Mouse (Mus musculus): ENCODE measurements around the gene Papolg. TPM values are rescaled to one million over a fixed set of nuclear protein-coding genes. Genes with fewer than 3 reads are reported as not detected.
"Not testable (repeated sequence)": the region's sequence is repeated elsewhere in the genome, so short reads cannot be mapped to it uniquely, and the experiment has no call there.

The Papolg gene
- 26.8 and 28.0 TPM in 2 replicates for polyA plus RNA-seq (2015; fragmentation: Nextera tagmentation; extraction: Ambion mirVana)

DNA sequence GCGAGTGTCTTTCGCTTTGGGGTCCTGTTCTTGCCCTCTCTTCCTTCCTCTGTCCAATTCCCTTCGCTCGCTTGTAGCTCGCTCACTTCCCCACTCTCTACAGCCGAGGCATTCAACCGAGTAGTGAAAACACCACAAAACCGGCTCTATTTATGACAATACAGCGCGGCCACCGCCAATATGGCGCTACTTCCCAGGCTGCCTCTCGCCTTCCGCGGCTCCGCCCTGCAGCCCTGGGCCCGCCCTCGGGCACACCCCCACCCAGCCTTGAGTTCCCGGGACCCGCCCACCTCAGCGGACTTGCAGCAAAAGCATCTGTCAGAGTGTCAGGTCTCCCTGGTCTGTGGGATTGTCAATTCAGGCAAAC, at the start of gene Papolg:
Gene Papolg (minus strand): TSS at position 194 of the 367 bp plus-strand sequence.
- ATAC-seq: peak; percentile 99
- no peaks in the 10 kb centered on the region for H3K27me3 ChIP-seq
- peaks cover 17% of the 10 kb centered on the region for H3K4me1 ChIP-seq (replicated peaks)
- H3K27ac ChIP-seq: peak within 1 kb of the TSS; percentile 97
- peak within 1 kb of the TSS; percentile 97 for H3K9ac ChIP-seq (replicated peaks)
- no peaks in the 10 kb centered on the region for H3K9me3 ChIP-seq
- H3K4me2 ChIP-seq (replicated peaks): peak within 1 kb of the TSS; percentile 75
- peak within 1 kb of the TSS; percentile 94 for H3K4me3 ChIP-seq (replicated peaks)
- under 1% methylated on average over 21 of the region's 21 CpGs for WGBS
- H3K36me3 ChIP-seq: peaks cover 7% of the 10 kb centered on the region

DNA sequence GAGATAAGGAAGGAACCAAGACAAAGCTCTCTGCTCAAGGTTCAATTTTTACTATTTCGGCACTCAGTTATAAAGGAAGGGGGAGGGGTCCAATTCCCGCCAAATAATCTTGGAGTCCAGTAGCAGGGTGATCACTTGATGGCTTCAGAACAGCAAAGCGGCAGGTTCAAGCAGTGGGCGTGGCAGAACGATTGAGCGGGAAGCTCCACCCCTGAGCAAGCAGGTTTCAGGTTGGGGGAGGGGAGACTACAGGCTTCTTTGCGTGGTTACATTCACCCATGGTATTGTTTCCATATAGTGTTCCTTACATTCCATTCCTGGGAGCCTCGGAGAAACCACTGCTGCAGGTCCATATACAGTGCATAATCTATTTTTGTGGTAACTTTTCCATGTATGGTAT, 33.1 kb upstream of the Papolg start:
- H3K9ac ChIP-seq (replicated peaks); ATAC-seq; H3K4me3 ChIP-seq (replicated peaks); H3K4me1 ChIP-seq (replicated peaks); H3K36me3 ChIP-seq; H3K9me3 ChIP-seq; H3K27me3 ChIP-seq; H3K27ac ChIP-seq: not testable (repeated sequence)
- H3K4me2 ChIP-seq (replicated peaks): 0 out of 2 replicates have a peak overlapping the region, but pooled peaks have one; percentile 8
- WGBS: 34% methylated on average over 8 of the region's 8 CpGs

DNA sequence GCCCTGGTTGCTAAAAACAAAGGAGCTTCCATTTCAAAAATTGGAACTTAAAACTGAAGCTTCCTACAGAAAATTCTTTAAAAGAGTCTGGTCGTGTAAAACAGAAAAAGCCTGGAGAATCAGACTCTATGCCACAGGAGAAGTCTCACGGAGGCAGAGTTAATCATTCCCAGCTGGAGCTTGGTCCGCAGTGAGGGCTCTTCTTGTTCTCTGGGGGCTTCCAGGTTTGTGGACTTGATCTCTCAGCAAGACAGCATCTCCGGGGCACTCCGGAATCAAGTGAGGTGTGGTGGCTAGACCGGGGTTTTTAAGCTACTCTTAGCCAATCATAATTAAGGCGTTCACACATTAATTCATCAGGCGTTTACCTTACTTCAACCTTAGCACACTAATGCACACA, 32.6 kb upstream of the Papolg start:
- H3K4me3 ChIP-seq (replicated peaks): no peak overlapping the region
- no peak for ATAC-seq

DNA sequence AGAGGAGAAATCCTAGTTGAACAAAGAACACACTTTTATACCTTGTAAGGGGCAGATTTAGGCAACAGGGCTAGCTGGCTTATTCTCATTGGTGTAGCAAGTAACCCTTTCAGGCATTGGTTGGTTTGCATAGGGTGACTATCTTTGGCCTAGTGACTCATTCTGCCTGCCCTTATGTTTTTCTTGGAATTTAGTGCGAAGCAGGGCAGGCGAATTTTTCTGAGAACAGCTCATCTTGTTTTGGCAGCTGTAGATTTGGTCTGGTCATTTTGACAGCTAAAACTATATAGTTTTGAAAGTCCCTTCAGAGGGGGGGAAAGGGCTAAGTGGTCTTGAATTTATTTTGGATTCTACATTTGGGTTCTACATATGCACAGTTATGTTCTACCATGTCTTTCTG, 18.8 kb upstream of the Papolg start:
- not testable (repeated sequence) for ATAC-seq; H3K36me3 ChIP-seq; H3K27me3 ChIP-seq; H3K9ac ChIP-seq (replicated peaks); H3K4me1 ChIP-seq (replicated peaks); H3K4me3 ChIP-seq (replicated peaks); H3K9me3 ChIP-seq; H3K27ac ChIP-seq; H3K4me2 ChIP-seq (replicated peaks)
- 83% methylated on average over 2 of the region's 2 CpGs for WGBS

More for the DNA sequence above, 32.6 kb upstream of the Papolg start:
- H3K9ac ChIP-seq (replicated peaks): no peak overlapping the region
- no peaks in the 10 kb centered on the region for H3K27me3 ChIP-seq
- no peaks in the 10 kb centered on the region for H3K4me1 ChIP-seq (replicated peaks)
- H3K4me2 ChIP-seq (replicated peaks): no peak overlapping the region
- no peaks in the 10 kb centered on the region for H3K9me3 ChIP-seq
- WGBS: 45% methylated on average over 8 of the region's 8 CpGs
- H3K36me3 ChIP-seq: no peaks in the 10 kb centered on the region
- H3K27ac ChIP-seq: no peak overlapping the region

DNA sequence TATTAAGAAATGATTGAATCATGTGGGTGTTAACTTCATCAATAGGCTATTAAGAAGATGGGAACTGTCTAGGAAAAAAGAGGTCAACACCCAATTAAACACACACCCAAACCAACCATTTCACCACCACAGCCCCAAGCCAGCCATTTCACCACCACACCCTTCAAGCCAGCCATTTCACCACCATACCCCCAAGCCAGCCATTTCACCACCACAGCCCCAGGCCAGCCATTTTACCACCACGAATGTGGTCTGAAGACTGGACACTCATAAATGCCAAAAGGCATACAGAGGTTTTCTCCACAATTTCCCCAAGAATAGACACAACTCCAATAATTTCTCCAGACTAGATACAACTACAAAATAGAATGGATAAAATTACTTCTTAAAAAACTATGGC, 8.9 kb upstream of the Papolg start:
- H3K9ac ChIP-seq (replicated peaks): no peak overlapping the region
- 80% methylated on average over 1 of the region's 1 CpGs for WGBS

DNA sequence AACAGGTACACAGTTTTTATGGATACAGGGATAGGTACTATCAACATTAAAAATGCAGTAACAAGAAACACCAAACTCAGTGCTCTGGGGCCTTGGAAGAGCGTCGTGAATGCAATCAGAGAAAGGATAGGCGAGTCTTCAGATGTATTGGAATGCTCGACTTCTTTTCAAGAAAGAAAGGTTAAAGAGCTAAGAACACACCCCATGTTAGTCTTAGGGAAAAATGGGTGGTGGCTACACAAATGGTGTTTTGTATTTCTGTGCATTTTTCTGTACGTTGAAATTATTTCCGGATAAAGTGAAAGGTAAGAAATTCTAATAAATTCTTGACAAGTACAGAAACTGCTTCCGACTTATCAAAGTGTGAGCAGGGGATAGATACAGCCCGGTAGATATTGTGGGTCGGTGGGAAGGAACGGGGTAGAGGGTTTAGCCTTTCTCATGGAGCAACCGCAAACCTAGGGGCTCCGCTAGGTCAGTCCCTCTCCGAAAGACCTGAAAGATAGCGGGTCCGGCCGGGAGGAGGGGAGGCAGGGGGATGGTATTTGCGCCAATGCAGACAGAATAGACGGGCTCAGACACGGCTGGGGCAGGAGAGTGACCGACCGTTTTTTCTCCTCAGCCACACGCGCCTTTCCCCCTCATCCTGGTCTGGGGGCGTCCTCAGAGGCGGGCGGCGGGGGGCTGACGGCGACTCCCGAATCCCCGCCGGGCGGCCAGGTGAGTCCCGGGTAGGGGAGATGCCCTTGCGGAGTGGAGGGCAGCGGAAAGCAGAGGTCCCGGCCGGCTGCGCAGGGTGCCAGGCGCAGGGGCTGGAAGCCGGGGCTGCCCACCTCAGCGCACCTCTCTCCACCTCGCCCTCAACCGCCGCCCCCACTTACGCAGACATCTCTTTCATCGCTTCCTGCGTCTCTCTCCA, 653 bp downstream of the Papolg start:
- Histone ChIP-seq H3K9me3 (no peaks in the 10 kb centered on the region), H3K4me2 (replicated peaks) (peak overlapping the region; percentile 75), H3K4me1 (replicated peaks) (peaks cover 17% of the 10 kb centered on the region), H3K27me3 (no peaks in the 10 kb centered on the region), H3K36me3 (peaks cover 10% of the 10 kb centered on the region), H3K27ac (peak overlapping the region; percentile 97), H3K9ac (replicated peaks) (peak overlapping the region; percentile 97), H3K4me3 (replicated peaks) (peak overlapping the region; percentile 94)
- peak; percentile 93 for ATAC-seq
- under 1% methylated on average over 43 of the region's 48 CpGs for WGBS

More for the DNA sequence above, 8.9 kb upstream of the Papolg start:
- Histone ChIP-seq H3K4me1 (replicated peaks) (no peaks in the 10 kb centered on the region), H3K27ac (no peak overlapping the region), H3K36me3 (no peaks in the 10 kb centered on the region), H3K4me3 (replicated peaks) (no peak overlapping the region), H3K27me3 (no peaks in the 10 kb centered on the region), H3K9me3 (no peaks in the 10 kb centered on the region), H3K4me2 (replicated peaks) (no peak overlapping the region)
- ATAC-seq: no peak

DNA sequence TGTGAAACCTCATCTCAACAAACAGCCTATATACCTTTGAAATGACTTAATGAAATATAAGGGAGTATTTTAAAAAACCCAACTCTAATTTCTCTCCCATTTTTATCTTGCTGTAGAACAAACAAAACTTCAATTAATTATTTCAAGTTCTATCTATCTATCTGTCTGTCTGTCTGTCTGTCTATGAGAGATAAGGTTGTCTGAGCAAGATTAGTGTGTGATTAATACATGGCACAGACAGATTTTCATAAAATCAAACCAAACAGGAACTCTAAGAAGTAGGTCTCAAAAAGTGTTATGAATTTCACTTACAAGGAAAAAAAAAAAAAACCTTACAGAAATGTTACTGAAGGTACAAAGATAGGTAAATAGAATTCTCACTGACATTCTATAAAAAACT, 1.5 kb downstream of the Papolg start:
- peak overlapping the region; percentile 38 for H3K4me2 ChIP-seq (replicated peaks)
- H3K4me1 ChIP-seq (replicated peaks): peaks cover 17% of the 10 kb centered on the region
- no peak overlapping the region for H3K9ac ChIP-seq (replicated peaks)
- H3K4me3 ChIP-seq (replicated peaks): peak overlapping the region; percentile 17; the same call in 1 of the 2 replicates
- no peaks in the 10 kb centered on the region for H3K9me3 ChIP-seq
- H3K27me3 ChIP-seq: no peaks in the 10 kb centered on the region
- H3K36me3 ChIP-seq: peaks cover 18% of the 10 kb centered on the region
- no peak overlapping the region for H3K27ac ChIP-seq
- no peak for ATAC-seq

DNA sequence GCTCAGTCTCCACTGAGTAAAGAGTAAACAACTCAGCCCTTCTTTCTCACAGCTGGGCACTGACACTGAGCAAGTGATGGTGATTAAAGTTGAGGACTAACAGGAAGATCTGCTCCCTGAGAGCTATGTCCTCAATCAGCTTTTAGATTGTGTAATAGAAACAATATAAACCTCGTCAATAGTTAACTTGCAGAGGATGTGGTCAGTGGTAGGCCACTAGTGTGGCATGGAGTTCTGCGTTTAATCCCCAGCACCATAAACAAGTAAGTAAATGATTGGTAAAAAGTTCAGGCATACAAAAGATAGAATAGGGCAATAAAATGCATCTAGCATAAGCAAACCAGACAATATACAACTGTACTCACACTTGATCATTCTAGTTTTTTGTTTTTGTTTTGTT, 30.7 kb downstream of the Papolg start:
- no peaks in the 10 kb centered on the region for H3K4me1 ChIP-seq (replicated peaks)
- H3K9me3 ChIP-seq: no peaks in the 10 kb centered on the region
- peaks cover 70% of the 10 kb centered on the region for H3K36me3 ChIP-seq
- no peak for ATAC-seq
- 91% methylated on average over 2 of the region's 2 CpGs for WGBS
- no peak overlapping the region for H3K4me3 ChIP-seq (replicated peaks)
- no peak overlapping the region for H3K27ac ChIP-seq
- H3K9ac ChIP-seq (replicated peaks): no peak overlapping the region
- H3K4me2 ChIP-seq (replicated peaks): no peak overlapping the region
- no peaks in the 10 kb centered on the region for H3K27me3 ChIP-seq

DNA sequence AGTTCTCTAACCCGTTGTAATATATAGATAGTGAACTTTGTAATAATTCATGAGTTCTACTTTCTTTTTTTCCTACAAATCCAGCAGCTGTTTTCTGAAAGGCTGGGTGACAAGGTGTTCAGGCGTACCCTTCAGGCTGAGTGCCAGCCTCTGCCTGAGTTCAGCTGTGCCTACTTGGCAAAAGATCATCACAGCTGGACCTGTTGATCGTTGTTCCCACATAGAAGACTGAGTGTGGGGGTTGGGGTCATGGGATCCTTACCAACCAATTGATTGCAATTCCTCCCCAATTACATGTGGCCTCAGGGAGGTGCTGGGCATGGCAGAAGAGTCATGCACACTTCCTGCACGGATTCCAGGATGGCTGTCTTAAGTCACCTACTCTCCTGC, 38.3 kb downstream of the Papolg start:
- no peak for ATAC-seq
- peaks cover 51% of the 10 kb centered on the region for H3K36me3 ChIP-seq
- no peak overlapping the region for H3K9ac ChIP-seq (replicated peaks)
- no peak overlapping the region for H3K27ac ChIP-seq
- 96% methylated on average over 4 of the region's 4 CpGs for WGBS
- no peaks in the 10 kb centered on the region for H3K27me3 ChIP-seq
- no peak overlapping the region for H3K4me3 ChIP-seq (replicated peaks)
- no peak overlapping the region for H3K4me2 ChIP-seq (replicated peaks)
- no peaks in the 10 kb centered on the region for H3K9me3 ChIP-seq
- no peaks in the 10 kb centered on the region for H3K4me1 ChIP-seq (replicated peaks)

DNA sequence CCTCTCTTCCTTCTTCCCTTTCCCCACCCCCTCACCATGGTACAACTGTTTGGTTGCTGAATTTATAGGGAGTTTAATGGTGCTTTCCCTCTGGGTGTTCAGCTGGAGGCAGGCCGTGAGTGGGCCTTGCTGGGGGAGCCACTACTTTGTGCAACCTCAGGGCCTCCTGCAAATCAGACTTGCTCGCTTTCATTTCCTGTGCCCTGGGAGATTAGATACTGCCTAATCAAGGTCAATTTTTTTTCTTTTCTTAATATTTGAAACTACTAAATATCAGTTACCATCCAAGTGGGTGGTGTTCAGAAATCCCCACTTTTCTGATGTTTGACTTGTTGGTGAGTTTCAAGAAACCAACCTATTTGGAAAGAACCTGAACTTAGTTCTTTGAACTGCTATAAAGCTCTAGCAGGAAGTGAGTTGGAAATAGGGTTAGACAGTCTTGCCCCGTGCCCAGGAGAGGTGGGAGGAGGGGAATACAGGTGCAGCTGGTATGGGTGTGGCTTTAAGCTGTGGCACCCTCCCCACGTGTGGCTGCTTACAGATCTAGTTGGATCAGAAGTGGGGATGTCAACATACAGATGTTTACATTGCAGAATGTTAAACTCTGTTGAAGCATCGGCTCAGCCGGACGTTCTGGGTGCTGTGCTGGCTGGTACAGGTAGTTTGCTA, 38.9 kb downstream of the Papolg start:
- 90% methylated on average over 7 of the region's 7 CpGs for WGBS
- H3K27me3 ChIP-seq: no peaks in the 10 kb centered on the region
- peaks cover 45% of the 10 kb centered on the region for H3K36me3 ChIP-seq
- H3K4me2 ChIP-seq (replicated peaks): no peak overlapping the region
- H3K27ac ChIP-seq: no peak overlapping the region
- H3K9ac ChIP-seq (replicated peaks): no peak overlapping the region
- no peak for ATAC-seq
- H3K4me3 ChIP-seq (replicated peaks): no peak overlapping the region
- H3K4me1 ChIP-seq (replicated peaks): no peaks in the 10 kb centered on the region
- no peaks in the 10 kb centered on the region for H3K9me3 ChIP-seq

DNA sequence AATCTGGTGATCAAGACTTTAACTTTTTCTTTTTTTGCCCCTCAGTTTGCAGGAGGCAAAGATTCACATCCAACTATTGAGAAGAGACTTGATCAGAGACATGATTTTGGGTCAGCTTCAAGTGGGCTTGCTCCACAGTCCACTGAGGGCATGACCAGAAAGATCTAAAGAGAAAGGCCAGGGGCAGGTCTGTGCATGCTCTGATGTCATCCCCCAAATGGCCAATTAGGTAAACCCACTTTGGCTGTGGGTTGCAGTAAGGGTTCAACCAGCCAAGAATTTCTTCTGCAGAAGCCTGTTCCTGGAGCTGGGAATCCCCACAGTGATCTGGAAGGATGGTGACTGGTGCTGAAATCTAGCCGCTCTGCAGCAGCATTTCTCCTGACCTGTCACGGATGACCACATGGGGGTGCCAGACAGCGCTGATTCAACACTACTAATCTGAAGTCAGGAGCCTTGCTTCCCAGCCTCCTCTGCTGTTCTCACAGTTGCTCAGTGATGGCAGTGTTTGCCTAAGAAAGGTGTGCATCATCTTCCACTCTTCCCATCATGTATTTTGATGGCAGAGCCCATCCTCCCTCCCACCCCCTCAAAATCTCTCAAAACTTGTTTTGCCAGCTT, 39.8 kb downstream of the Papolg start:
- H3K4me2 ChIP-seq (replicated peaks): no peak overlapping the region
- no peak overlapping the region for H3K9ac ChIP-seq (replicated peaks)
- peak; percentile 73 for ATAC-seq
- no peak overlapping the region for H3K27ac ChIP-seq
- peaks cover 38% of the 10 kb centered on the region for H3K36me3 ChIP-seq
- no peaks in the 10 kb centered on the region for H3K4me1 ChIP-seq (replicated peaks)
- H3K27me3 ChIP-seq: no peaks in the 10 kb centered on the region
- no peaks in the 10 kb centered on the region for H3K9me3 ChIP-seq
- 5% methylated on average over 3 of the region's 3 CpGs for WGBS
- no peak overlapping the region for H3K4me3 ChIP-seq (replicated peaks)

DNA sequence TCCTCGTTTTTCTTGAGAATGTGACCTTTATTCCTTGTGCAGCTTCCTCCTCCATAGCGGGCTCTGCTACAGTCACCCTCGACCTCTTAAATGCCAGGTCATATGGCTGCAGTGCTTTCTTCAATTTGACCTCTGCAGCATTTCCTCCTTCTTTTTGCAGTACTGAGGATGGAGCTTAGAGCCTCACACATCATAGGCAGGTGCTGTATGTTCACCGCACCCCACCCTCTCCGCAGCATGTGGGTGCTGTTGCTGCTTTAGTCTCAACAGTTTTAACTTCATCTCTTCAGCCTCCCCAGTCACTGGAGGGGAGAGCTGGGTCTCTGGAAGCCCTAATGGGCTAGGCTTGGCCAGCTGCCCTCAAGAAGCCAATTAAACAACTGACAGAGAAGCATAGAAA, 41.7 kb downstream of the Papolg start:
- Histone ChIP-seq H3K4me1 (replicated peaks) (no peaks in the 10 kb centered on the region), H3K27me3 (no peaks in the 10 kb centered on the region), H3K4me2 (replicated peaks) (no peak overlapping the region), H3K9ac (replicated peaks) (no peak overlapping the region), H3K4me3 (replicated peaks) (no peak overlapping the region), H3K36me3 (peaks cover 20% of the 10 kb centered on the region), H3K9me3 (no peaks in the 10 kb centered on the region), H3K27ac (no peak overlapping the region)
- 85% methylated on average over 5 of the region's 5 CpGs for WGBS
- no peak for ATAC-seq
